Mouse (Mus musculus) cerebellum, adult 2 months (tissue): Measurements from ENCODE around the gene Rhox7b.

Source experiments
- CTCF ChIP-seq: fragments of 200-500 bp; IDR thresholded peaks from 2 replicates; pipeline ENCODE4 v1.5.1; 2011; ENCODE audit warnings: low read depth, mild to moderate bottlenecking, control low read depth, low read length, moderate library complexity, borderline replicate concordance; ENCODE audit not compliant: insufficient read depth
- POLR2A ChIP-seq: fragments of 200-500 bp; IDR thresholded peaks from 2 replicates; pipeline ENCODE4 v1.6.1; 2011; ENCODE audit warnings: low read length, control low read depth, borderline replicate concordance; ENCODE audit not compliant: insufficient read depth

GRCm38 (mm10) chrX:37916311-37916710, 19.3 kb upstream of the Rhox7b start:
- TF ChIP-seq CTCF = no peak
- TF ChIP-seq POLR2A = no peak
